Mouse (Mus musculus) thymus, postnatal 0 days (tissue): ENCODE results near the gene Trh. TPM values are rescaled to one million over a fixed set of nuclear protein-coding genes. Genes with fewer than 3 reads are reported as not detected.

Source experiments
- DNase-seq: peaks from one replicate; pipeline ENCODE4 v3.0.0-alpha.2; 2015; ENCODE audit warnings: low spot score
- polyA plus RNA-seq: library from polyadenylated mRNA; unstranded; fragments of >200 nt; fragmentation: Nextera tagmentation; extraction: Ambion mirVana; gene quantifications from 2 replicates; pipeline ENCODE4 v1.2.1, GENCODE M21; 2015

Trh gene
- polyA plus RNA-seq, 1 experiment from 2014 or later = 0.51 TPM

DNA sequence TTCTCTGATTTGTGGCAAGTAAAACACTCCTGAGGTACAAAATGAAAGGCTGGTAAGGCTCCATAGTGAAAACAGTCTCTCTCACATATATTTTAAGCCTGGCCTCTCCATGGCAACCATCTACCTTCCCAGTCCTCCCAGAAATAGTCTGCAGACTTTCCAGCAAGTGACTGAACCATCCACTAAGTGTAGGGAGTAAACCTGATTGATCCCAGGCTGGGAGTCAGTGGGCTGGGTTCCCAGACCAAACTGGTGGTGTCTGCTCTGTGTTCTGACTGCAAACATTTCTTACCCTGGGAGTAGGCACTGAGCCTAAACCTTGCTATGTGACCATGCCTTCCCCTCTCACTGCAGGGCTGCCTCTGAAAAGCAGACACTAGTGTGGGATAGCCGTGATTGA is 19.5 kb downstream of the Trh start:
- DNase-seq = no peak

DNA sequence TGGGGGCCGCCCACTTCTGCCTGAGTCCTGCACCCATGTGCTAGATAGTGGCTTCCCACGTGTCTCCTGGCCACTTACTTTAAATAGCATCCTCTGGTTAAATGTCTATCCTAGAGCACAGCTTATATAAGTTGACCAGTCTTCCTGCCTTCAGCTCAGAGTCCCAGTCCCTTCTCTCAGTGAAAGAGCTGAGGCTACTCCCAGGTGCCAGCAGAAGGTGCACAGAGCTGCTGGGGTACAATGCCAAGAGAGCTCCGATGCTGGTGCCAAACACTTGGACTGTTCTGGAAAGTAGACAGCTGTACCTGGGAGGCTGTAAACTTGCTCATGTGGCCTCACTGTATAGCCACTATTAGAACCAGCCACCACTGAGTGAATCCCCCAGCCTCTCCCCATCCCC is 22.4 kb downstream of the Trh start:
- no peak for DNase-seq

DNA sequence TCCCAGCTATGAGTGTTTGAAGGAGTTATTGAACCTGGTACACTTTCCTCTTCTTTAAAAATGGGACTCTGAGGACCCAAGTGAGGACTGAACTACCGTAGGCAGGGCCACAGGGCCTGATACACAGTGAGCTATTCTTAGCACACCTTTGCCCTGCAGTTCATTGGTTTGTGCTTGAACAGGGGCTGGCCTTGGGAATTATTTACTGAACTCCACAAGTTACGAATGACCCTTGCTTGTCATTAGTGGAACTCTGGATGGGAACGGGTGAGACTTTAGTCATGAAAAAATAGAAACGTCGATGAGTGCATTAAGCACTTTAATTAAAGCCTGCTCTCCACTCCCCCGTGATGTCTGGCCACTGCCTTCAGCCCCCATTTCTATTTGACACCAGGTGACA is 22.8 kb downstream of the Trh start:
- no peak for DNase-seq

- DNase-seq = peak; percentile 6
Observed at GRCm38 (mm10) chr6:92219445-92219844, 25.0 kb downstream of the Trh start.

GRCm38 (mm10) chr6:92214773-92215449 is 29.5 kb downstream of the Trh start, which contains the start of gene Rbsn:
Gene Rbsn, minus strand, starts transcription at chr6:92214925.
- DNase-seq = peak; percentile 96

- DNase-seq = peak; percentile 4
Observed at GRCm38 (mm10) chr6:92214055-92214772, 30.2 kb downstream of the Trh start.

DNA sequence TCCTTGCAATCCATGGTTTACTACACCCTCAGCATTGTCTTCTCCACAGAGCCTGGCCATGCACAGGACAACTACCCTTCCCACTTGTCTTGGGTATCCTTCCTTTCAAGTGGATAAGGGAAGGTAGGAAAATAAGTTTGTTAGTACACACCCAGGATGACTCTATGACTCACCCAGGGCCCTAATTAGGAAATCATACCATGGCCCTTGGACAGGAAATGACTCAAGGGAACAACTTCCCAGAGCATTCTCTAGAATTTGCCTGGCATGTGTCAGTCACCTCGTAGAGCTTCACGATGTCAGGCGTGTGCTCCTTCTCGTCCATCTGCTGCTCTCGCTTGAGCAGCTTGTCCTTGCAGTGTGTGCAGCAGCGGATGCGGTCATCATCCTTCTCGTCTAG is 45.0 kb downstream of the Trh start:
- DNase-seq = no peak

Other genes starting within 250 kb of the Trh start
- gene Nr2c2, start 153.3 kb downstream of the Trh start, polyA plus RNA-seq = 18.3 and 27.0 TPM in 2 replicates
- gene Mrps25, start 60.6 kb downstream of the Trh start, polyA plus RNA-seq = 61.1 and 73.8 TPM in 2 replicates
- gene Rbsn, start 29.7 kb downstream of the Trh start, polyA plus RNA-seq = 13.0 and 14.6 TPM in 2 replicates